Mouse (Mus musculus) gastrocnemius, postnatal 14 days (tissue): ENCODE results near the gene Ndufb4. TPM values are rescaled to one million over a fixed set of nuclear protein-coding genes. Genes with fewer than 3 reads are reported as not detected.
"Not testable (repeated sequence)": the region's sequence is repeated elsewhere in the genome, so short reads cannot be mapped to it uniquely, and the experiment has no call there.

Source experiments
- DNase-seq: peaks from one replicate; pipeline ENCODE4 v3.0.0; 2021; ENCODE audit warnings: mixed read lengths
- intact Hi-C: fragments of 180-260 bp; cut with DNase I; formaldehyde crosslinking; loops from one replicate; pipeline ENCODE4 v1.15.1; 2025; ENCODE audit warnings: low total_unique reads
- long read RNA-seq, 2 experiments: library from polyadenylated mRNA; stranded (forward); transcript quantifications; one replicate each; pipeline ENCODE4 v2.0.0; 2021
- total RNA-seq, 2 experiments: library from RNA; stranded (reverse); gene quantifications; 2 replicates each; pipeline ENCODE4 v1.2.3; 2021

Ndufb4 gene
- 100 to 1,000 TPM; 142 to 157 TPM for total RNA-seq
- long read RNA-seq, experiment 1, transcript Ndufb4-201 (3 exons, 971 nt) = major isoform, 286 of 292 reads
- long read RNA-seq, experiment 1, partial matches to known transcripts = 3 of 292 reads
- long read RNA-seq, experiment 1, other reads (novel, unspliced or antisense) = 3 of 292 reads
- long read RNA-seq, experiment 2, transcript Ndufb4-201 (3 exons, 971 nt) = major isoform, 344 of 356 reads
- long read RNA-seq, experiment 2, partial matches to known transcripts = 3 of 356 reads
- long read RNA-seq, experiment 2, other reads (novel, unspliced or antisense) = 5 of 356 reads

DNA sequence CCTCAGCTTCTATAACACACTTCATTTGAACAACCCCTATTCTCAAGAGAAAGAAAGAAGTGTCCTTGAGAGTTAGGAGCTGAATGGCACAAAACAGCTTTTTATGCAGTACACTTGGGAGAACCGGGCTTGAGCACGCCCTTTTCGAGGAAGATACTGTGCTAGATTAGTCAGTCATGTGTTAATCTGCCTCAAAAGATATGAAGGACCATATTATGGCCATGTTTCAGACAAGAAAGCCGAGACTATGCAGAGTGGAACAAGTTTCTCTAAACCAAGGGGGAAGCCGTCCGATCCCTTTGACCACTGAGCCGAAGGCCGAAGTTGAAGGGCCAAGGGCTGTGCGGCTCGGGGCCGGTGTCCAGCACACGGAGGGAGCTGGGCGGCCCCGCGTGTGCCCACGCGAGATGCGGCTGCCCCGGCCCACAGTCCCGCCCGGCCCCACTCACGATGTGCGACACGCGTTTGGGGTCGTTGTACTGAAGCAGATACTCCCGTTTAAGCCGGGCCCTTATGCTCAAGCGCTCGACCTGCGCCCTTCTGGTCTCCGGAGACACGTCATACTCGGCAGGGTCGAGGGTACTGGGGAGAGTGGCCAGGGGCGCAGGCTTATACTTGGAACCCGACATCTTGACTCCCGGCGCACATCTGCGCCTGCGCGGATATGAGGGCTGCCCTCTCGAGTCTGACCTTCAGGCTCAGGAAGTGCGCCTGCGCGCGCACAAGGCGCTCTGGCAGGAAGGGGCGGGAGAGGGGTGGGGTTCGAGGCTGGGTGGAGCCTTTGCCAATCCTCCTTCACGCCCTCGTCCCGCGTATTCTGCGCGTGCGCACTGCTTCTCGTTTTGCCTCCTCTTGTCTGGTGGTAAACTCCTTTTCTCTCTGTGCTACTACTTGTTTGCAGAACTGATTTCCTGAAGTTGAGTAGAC is at the start of gene Ndufb4:
Gene Ndufb4, minus strand, starts transcription at position 723 of the 927 bp plus-strand sequence.
- intact Hi-C loops = no loop called here

DNA sequence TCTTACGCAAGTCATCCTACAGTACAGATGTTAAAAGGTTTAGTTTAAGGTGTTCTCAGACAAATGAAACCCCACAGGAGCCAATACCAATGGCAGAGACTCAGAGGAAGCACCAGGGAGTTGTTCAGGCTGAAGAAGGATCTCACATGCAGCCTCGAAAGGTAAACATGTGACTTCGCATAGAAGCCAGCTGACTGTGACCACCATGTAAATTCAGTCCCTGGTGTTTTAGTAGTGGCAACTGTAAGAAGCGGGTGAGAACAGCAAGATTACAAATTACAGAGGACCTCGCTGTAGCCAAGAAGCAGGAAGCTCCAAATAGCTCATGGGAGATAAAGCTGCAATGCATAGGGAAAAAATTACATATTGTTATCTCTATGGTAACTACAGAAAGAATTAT is 49.6 kb upstream of the Ndufb4 start:
- DNase-seq = no peak
- intact Hi-C loops = no loop called here

More for the DNA sequence above, at the start of gene Ndufb4:
- peak; percentile 97 for DNase-seq

DNA sequence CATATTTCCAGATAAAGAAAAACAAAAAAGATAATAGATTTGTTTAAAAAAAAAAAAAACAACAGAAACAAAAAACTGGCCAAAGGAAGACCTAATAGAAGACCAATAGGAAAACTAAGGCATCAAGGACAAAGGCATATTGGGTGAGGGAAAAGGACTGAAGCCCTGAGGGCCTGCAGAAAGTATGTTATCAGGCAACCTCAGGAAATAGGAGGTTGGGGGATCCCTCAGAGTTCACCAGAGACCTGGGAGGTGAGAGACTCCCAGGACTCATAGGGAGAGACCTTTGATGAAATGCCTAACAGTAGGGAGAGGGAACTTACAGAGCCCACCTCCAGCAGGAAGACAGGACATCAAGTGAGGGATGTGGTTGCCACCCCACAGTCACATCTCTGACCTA is 45.8 kb upstream of the Ndufb4 start:
- intact Hi-C loops, DNase-seq: not testable (repeated sequence)

DNA sequence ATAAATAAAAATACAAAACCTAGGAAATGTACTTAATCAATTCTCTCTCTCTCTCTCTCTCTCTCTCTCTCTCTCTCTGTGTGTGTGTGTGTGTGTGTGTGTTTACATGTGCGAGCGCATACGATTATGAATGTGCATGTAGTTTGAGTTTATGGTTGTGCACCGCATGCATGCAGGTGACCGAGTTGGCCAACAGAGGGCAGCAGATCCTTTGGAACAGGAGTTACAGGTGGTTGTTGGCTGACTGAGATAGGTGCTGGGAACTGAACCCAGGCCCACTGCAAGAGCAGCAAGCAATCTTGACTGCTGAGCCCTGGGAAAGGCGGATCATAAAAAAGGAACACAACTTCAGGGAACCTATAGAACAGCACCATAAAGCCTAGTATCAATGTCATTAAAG is 44.5 kb upstream of the Ndufb4 start:
- DNase-seq = no peak

DNA sequence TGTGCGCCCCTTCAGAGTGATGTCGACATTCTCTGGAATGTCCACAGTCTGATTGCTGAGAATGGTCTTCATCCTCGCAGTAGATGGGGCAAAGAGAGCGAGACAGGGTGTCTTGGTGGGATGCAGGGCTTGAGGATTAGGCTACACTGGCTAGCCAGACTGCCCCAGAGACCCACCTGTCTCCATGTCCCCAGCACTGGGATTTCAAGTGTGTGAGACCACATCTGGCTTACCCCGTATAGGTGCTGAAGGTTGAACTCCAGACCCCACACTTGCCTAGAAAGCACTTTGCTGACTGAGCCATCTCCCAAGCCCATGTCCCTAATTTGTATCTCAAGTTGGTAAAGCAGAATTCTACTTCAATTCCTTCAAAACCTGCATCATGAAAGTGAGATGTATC is 43.0 kb upstream of the Ndufb4 start:
- DNase-seq = no peak
- intact Hi-C loops = no loop called here

More for the DNA sequence above, 44.5 kb upstream of the Ndufb4 start:
- intact Hi-C loops = no loop called here

DNA sequence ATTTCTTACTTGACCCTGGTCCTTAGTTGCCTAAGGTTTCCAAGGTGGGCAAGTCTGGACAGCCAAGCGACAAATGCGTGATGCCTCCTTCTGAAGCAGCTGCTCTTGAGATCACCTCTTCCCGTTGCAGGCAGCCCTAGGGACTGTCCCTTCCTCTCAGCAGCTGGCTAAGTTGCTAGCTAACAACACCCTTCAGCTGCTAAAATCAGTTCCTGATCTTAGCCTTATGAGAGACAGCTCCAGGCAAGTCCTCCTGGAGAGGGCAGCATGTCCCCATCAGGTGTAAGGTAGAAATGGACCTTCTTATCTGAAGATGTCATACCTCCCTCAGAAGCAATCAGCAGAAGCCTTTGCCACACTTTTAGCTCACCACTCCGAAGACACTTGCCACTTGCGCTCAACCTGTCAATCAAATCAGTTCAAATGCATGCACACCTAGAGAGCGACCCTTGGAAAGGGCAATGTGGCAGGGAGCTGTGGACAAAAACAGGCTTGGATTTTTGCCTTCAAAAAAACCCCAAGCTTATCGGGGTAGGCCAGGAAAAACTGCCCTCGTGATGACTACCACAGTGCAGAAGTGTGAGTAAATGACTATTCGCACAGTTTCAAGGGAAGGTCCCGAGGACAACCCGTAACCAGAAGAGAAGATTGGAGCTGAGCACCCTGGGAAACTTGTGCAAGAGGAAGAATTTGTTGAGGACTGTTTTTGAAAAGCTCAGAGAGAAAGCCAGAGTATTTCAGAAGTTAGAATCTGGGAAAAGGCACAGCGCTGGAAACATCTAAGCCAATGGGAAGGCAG is 36.9 kb upstream of the Ndufb4 start:
- peak; percentile 21 for DNase-seq
- intact Hi-C loops = no loop called here

DNA sequence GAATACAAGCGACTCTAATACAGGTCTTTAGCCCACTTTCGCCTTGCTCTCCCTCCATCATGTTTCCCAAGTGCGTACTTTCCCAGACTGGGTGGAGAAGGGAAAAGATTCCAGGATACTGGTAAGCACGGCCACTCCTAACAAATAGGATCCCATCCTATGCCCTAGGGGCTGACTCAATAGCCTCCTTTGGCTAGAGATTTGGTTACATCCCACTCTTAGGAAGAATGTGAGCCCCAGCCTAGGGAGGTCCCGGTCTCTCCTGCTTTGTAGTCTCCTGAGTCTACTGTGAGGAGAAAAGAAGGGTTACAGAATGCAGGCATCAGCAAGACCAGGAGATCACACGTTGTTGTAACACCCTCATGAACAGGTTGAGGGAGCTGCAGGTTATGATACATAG is 36.2 kb upstream of the Ndufb4 start:
- no peak for DNase-seq
- intact Hi-C loops = no loop called here

DNA sequence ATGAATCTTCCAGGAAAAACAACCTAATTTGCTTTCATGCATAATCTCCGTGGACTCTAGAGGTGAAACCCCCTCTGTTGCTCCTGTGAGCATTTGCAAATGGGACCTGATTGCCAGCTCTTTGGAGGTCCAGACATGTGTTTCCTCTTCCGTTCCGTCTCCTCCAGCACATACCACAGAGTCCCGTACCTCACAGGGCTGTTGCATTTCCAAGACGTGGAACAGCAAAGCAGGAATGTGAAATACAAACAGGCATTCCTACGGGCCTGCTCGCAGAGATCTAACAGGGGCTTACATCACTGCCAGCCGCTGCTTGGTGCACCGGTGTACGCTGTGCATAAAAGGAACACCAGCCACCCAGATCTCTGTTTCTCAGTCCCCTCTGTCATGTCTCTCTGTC is 35.7 kb upstream of the Ndufb4 start:
- intact Hi-C loops = loop anchor here (5.0 to 10.0 kb wide), 3 partner anchors 127 to 395 kb away; no protein-coding TSS in a partner anchor
- DNase-seq = no peak

DNA sequence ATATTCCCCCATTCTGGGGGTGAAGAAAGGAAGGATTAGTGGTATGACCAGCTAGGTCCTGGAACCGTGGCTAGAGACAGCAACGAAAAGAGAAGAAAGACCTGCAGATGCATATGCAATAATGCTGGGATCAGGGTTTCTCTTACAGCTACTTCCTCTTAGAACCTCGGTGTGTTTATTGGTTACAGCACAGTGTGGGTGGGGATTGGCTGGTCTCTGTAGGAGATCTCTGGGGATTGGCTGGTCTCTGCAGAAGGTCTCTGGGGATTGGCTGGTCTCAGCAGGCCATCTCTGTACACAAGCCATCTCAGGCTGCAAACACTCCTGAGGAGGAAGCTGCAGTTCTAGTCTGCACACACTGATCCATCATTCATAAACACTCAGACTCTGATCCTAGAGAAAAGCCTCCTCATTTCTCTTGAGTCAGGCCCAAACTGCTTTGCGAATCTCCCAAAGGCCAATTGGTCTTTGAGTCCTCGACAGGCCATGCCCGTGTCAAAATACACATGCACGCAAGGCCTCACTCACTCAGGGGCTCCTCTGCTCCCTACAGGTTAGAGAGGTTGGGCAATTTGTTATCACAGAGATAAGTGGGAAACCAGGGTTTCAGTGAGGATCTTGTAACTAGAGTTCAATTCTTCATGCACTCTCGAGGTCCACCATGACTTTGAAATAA is 35.1 kb upstream of the Ndufb4 start:
- DNase-seq = no peak
- intact Hi-C loops = loop anchor here (5.0 to 10.0 kb wide), 3 partner anchors 128 to 395 kb away; no protein-coding TSS in a partner anchor

DNA sequence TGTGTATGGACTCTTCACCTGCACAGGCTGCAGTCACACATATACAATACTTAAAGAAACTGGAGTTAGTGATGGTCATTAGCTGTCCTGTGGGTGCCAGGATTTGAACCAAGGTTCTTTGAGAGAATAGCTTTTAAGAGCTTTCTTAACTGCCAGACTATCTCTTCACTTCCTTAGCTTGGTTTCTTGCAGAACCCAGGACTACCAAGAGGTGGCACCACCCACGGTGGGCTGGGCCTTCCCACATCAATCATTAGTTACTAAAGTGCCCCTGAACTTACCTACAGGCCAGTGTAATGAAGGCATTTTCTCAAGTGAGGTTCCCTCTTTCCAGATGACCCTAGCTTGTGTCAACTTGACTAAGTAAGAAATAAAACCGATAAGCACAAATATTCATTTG is 33.9 kb upstream of the Ndufb4 start:
- DNase-seq = no peak
- intact Hi-C loops = loop anchor here (5.0 to 10.0 kb wide), 3 partner anchors 129 to 393 kb away; no protein-coding TSS in a partner anchor

DNA sequence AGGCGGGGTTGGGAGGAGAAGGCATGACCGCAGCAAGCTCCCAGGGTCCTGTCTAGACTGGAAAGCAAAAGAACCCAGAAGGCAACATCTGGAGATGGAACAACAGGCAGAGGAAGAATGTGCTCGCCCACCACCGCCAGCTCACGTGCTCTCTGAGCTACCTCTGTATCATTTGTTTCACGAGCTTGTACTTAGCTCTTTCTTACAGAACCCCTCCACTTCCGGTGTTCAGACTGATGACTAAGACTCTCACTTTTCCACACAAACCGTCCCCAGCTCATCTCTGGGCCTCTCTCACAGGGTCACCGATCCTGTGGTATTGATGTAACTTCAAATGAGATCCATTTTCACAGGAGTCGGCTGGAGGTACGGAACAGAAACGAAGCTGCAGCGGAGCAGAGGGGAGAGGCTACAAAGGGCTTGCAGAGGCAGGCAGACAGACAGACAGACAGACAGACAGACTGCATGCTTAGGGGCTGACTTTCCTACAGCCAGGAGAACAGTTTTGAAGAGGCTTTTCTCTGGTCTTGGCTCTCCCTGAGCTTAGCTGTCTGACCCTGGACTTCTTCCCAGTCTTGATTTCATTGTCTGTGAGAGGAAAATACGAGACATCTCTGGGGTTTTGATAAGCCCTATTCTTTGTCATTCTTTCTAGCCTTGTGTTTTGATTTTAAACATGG is 33.2 kb upstream of the Ndufb4 start:
- intact Hi-C loops = loop anchor here (5.0 to 10.0 kb wide), 3 partner anchors 130 to 393 kb away; no protein-coding TSS in a partner anchor
- DNase-seq = no peak

DNA sequence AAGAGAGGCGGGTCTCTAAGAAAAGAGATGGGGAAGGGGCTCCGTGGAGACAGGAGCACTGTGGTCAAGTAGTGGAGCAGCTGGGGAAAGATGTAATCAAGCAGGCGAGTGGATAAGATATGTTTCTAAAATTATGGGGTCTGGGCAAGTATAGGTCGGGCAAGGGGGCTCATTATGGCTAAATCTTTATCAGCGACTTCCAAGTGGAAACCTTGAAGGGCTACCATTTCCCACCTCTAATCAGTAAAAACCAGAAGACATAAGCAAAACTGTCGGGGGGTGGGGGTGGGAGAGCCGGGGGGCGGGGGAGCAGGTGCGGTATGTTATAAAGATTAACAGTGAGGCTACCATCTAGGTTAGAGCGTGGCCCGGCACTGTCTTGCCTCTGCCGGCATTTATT is 32.6 kb upstream of the Ndufb4 start:
- intact Hi-C loops = loop anchor here (5.0 to 10.0 kb wide), 3 partner anchors 130 to 392 kb away; no protein-coding TSS in a partner anchor
- no peak for DNase-seq

DNA sequence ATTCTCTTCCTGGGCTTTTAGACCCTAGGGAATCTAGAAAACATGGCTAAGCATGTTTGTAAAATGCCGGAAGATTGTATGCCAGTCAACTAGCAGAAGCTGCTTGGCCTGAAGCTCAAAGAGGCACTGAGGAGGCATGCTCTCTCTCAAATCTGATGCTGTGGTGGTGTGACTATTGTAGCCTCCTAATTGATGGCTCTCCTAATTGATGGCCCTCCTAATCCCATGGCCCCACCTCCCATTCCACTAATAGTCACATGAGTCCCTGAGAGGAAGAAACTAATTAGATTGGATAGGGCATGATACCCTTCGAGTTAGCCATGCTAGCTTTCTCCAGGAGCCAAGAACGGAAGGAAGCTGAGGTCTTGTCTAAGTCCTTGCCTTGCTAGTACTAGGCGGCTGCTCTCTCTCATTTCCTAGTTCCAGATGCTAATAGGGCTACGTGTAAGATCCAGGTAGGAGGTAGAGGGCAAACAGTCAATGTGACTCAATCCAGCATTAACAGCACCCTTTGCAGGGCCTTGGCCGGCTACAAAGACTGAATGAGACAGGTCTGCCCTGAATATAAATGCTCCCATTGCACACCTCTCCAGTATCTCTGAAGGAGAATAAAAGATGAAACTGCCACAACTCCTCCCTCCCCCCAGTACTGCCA is 31.8 kb upstream of the Ndufb4 start:
- DNase-seq = no peak
- intact Hi-C loops = loop anchor here (5.0 to 10.0 kb wide), 3 partner anchors 131 to 391 kb away; no protein-coding TSS in a partner anchor

DNA sequence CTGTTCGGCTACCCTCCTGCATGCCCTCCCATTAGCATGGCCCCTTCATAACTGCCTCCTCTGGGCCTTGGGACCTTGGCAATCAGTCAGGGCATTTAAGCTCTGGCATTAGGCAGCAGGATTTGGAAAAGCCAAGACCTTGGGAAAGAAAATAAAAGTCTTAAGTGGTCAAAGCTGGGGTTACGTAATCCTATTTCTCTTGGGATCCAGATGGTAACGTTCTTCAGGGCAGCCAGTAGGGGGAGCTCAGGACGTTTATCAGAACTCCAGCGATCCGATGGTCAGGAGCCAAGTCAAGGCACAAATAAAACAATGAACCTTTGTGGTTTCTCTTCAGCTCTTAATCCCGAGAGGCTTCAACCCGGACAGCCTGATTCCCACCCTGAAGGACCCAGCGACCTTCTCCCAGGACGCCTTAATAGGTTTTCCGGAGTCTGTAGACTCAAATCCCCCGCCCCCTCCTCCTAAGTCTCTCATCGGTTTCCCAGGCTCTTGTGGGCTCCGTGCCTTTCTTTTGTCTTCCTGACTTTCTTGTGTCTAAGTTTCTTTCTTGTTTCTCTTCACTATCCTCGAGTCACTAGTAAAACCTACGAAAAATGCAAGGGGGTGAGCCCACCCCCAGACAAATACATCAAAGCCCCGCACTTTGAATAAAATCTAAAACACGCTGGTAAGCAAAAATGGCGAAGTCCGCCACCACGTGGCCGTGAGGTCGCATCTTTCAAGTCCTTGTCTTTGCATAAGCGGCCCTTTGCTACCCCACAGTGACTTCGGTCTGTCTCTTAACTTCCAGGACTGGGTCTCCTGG is 30.6 kb upstream of the Ndufb4 start:
- peak; percentile 84 for DNase-seq
- intact Hi-C loops = loop anchor here (5.0 to 10.0 kb wide), 3 partner anchors 132 to 390 kb away; no protein-coding TSS in a partner anchor

DNA sequence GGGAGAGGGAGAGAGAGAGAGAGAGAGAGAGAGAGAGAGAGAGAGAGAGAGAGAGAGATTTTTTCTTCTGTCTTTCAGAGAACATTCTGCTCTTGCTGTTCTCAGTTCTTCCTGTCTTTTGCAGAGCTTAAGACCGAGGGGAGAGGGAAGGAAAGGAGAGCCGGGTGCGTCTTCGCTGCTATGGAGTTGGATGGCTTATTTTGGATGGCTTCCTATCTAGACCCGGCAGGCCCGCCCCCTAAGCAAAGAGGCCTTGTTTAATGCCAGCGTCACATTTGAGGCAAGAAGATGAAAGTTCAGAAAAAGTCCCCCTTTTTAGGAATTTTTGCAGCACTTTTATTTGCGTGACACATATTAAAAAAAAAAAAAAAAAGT is 30.0 kb upstream of the Ndufb4 start:
- no peak for DNase-seq
- intact Hi-C loops = loop anchor here (10.0 kb wide), 1 partner anchor 389 kb away; no protein-coding TSS in a partner anchor

DNA sequence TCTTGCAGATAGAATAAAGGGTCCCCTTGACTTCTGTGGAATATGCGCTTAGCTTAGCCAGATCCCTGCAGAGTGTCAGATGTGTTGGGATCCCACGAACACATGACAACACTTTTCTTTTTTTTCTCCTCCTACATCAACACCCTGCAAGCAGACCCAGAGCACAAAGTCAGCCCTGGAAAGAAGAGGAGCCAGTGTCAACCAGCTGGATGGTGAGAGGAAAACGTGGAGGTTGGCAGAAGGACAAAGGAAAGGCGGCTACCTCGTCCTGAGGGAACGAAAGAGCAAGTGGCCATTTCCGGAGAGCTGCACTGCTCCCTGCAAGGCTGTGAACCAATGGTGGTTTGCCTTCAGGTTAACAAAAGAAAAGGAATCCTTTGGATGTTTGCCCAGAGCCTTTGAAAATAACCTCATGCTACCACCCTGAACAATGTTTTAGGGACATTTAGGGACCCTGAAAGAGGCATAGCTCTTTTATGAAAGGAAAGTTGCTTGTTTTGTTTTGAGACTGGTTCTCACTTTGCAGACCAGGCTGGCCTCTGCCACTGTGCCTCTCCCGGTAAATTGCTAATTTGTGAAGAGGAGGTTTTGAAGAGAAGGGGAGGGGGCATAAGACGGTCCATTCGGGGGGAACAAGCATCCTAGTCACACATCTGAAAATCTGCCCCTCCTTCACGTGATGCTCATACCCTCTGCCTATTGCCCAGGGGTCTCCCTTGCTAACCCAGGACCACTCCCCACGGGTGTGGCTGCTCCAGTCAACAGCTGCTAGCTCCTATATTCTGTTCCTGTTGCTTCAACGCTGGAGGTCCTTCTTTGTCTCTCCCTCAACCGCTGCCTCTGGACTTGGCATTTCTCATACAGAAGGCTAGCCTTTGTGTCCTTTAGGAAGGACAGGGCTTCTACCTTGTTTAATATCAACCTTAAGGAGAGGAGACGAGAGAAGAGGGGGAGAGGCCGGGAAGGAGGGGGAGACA is 29.2 kb upstream of the Ndufb4 start:
- intact Hi-C loops = loop anchor here (10.0 kb wide), 1 partner anchor 389 kb away; no protein-coding TSS in a partner anchor

More for the DNA sequence above, 29.2 kb upstream of the Ndufb4 start:
- no peak for DNase-seq
